In genomic region chr2:165563298-165564058, GRCm38 (mm10) we compare ENCODE assay signal across 8 mouse cellular contexts. TPM values are rescaled to one million over a fixed set of nuclear protein-coding genes. Genes with fewer than 3 reads are reported as not detected.
A peak's percentile ranks its signal among the peaks of the same experiment; 100 is the strongest.
DNase-seq lines count a peak whose midpoint lies in the region; ATAC-seq and TF ChIP-seq lines count a peak whose summit lies in the region.

No protein-coding gene starts in this region.

- peak; percentile 17 for DNase-seq in right cerebral cortex, postnatal 14 days
- no peak for DNase-seq in right cerebral cortex, postnatal 36 days (ENCODE audit: low spot score in 2 of 2)
- DNase-seq in embryonic facial prominence, embryonic 11.5 days (ENCODE audit: low spot score) = peak; percentile 58
- DNase-seq in hindbrain, postnatal 0 days (ENCODE audit: low spot score) = peak; percentile 73
- DNase-seq in neural tube, embryonic 10.5 days (ENCODE audit: extremely low spot score, low spot score) = peak; percentile 66
- no peak for DNase-seq in left cerebral cortex, adult 18-20 months (ENCODE audit: low spot score in 2 of 2)

- peak; percentile 30; the same call in 1 of the 2 replicates for ATAC-seq in embryonic facial prominence, embryonic 11.5 days (replicated peaks; ENCODE audit: insufficient number of reproducible peaks, low FRiP score, low TSS enrichment, low read depth)
- ATAC-seq in hindbrain, postnatal 0 days = peak; percentile 76
- ATAC-seq in liver, embryonic 12.5 days = no peak
- no peak for ATAC-seq in megakaryocyte-erythroid progenitor cell, adult 5-6 weeks (replicated peaks; ENCODE audit: low FRiP score, low TSS enrichment, poor library complexity, severe bottlenecking)

- no peaks in the 10 kb centered on the region for H3K9me3 ChIP-seq in embryonic facial prominence, embryonic 11.5 days (replicated peaks; ENCODE audit: control insufficient read depth, low read length)
- no peaks in the 10 kb centered on the region for H3K9me3 ChIP-seq in hindbrain, postnatal 0 days (ENCODE audit: low read length)
- no peaks in the 10 kb centered on the region for H3K9me3 ChIP-seq in liver, embryonic 12.5 days (replicated peaks)

- peaks cover 16% of the 10 kb centered on the region for H3K27me3 ChIP-seq in embryonic facial prominence, embryonic 11.5 days (ENCODE audit: control insufficient read depth, insufficient read depth, low read length)
- no peaks in the 10 kb centered on the region; the same call in 1 of the 2 replicates for H3K27me3 ChIP-seq in hindbrain, postnatal 0 days (ENCODE audit: insufficient read depth, low read length)
- H3K27me3 ChIP-seq in liver, embryonic 12.5 days (replicated peaks) = peaks cover 58% of the 10 kb centered on the region

- under 1% methylated on average over 49 of the region's 52 CpGs for WGBS in embryonic facial prominence, embryonic 11.5 days
- WGBS in hindbrain, postnatal 0 days = under 1% methylated on average over 49 of the region's 52 CpGs
- WGBS in liver, embryonic 12.5 days (ENCODE audit: insufficient replicate concordance) = 4% methylated on average over 52 of the region's 52 CpGs

- H3K36me3 ChIP-seq in embryonic facial prominence, embryonic 11.5 days (replicated peaks; ENCODE audit: control insufficient read depth, insufficient read depth, low read depth, low read length) = no peaks in the 10 kb centered on the region
- no peaks in the 10 kb centered on the region for H3K36me3 ChIP-seq in hindbrain, postnatal 0 days (ENCODE audit: insufficient read depth, low read length)
- H3K36me3 ChIP-seq in liver, embryonic 12.5 days = no peaks in the 10 kb centered on the region

- no peak for TF ChIP-seq CTCF in hindbrain, postnatal 0 days (IDR thresholded peaks at IDR 0.05; ENCODE audit: low read depth)

- H3K4me2 ChIP-seq in embryonic facial prominence, embryonic 11.5 days (ENCODE audit: low read depth, low read length) = peak overlapping the region; percentile 82
- peak overlapping the region; percentile 80 for H3K4me2 ChIP-seq in hindbrain, postnatal 0 days (ENCODE audit: low read depth, low read length)
- H3K4me2 ChIP-seq in liver, embryonic 12.5 days = peak overlapping the region; percentile 64

- peak overlapping the region; percentile 36 for H3K4me3 ChIP-seq in embryonic facial prominence, embryonic 11.5 days (ENCODE audit: low read depth, low read length)
- peak overlapping the region; percentile 42 for H3K4me3 ChIP-seq in hindbrain, postnatal 0 days (ENCODE audit: low read length)
- H3K4me3 ChIP-seq in liver, embryonic 12.5 days = peak overlapping the region; percentile 37

- H3K4me1 ChIP-seq in embryonic facial prominence, embryonic 11.5 days (ENCODE audit: control insufficient read depth, insufficient read depth, low read length) = peaks cover 4% of the 10 kb centered on the region; the same call in 1 of the 2 replicates
- H3K4me1 ChIP-seq in hindbrain, postnatal 0 days (ENCODE audit: insufficient read depth, low read length) = peaks cover 7% of the 10 kb centered on the region
- peaks cover 7% of the 10 kb centered on the region; the same call in 1 of the 2 replicates for H3K4me1 ChIP-seq in liver, embryonic 12.5 days

- no peak overlapping the region for H3K27ac ChIP-seq in embryonic facial prominence, embryonic 11.5 days (replicated peaks; ENCODE audit: low read depth, low read length)
- H3K27ac ChIP-seq in hindbrain, postnatal 0 days = no peak overlapping the region
- no peak overlapping the region for H3K27ac ChIP-seq in liver, embryonic 12.5 days

- H3K9ac ChIP-seq in embryonic facial prominence, embryonic 11.5 days (replicated peaks; ENCODE audit: low read length) = peak overlapping the region; percentile 44
- H3K9ac ChIP-seq in hindbrain, postnatal 0 days (replicated peaks; ENCODE audit: low read length) = peak overlapping the region; percentile 51
- H3K9ac ChIP-seq in liver, embryonic 12.5 days = no peak overlapping the region

RNA-seq across cellular contexts. Expression of gene Eya2, which starts 31.4 kb away (rescaled TPM):
- polyA plus RNA-seq in embryonic facial prominence, embryonic 11.5 days (2014; fragmentation: Nextera tagmentation; extraction: Ambion mirVana) = 27.2 and 32.0 TPM in 2 replicates
- 12.1 and 20.1 TPM in 2 replicates for total RNA-seq in hindbrain, postnatal 0 days (2014; rRNA removed)
- 9.9 and 10.0 TPM in 2 replicates for polyA plus RNA-seq in hindbrain, postnatal 0 days (2015; fragmentation: Nextera tagmentation; extraction: Ambion mirVana)
- 0.07 and 0.36 TPM in 2 replicates for polyA plus RNA-seq in liver, embryonic 12.5 days (2016; fragmentation: Nextera tagmentation; extraction: Ambion mirVana)
- 1 to 10 TPM; 2.1 to 3.5 TPM for total RNA-seq in left cerebral cortex, adult 18-20 months (2021)
- 1.6 and 3.9 TPM in 2 replicates for total RNA-seq in megakaryocyte-erythroid progenitor cell, adult 5-6 weeks (2014; fragmentation: Nextera tagmentation)
- total RNA-seq in megakaryocyte-erythroid progenitor cell, adult 5-6 weeks (2017) = 4.8 and 12.9 TPM in 2 replicates

RNA-seq across cellular contexts. Expression of gene Slc2a10, which starts 59.9 kb away (rescaled TPM):
- 2.8 and 3.8 TPM in 2 replicates for polyA plus RNA-seq in embryonic facial prominence, embryonic 11.5 days (2014; fragmentation: Nextera tagmentation; extraction: Ambion mirVana)
- total RNA-seq in hindbrain, postnatal 0 days (2014; rRNA removed) = 4.5 and 4.9 TPM in 2 replicates
- polyA plus RNA-seq in hindbrain, postnatal 0 days (2015; fragmentation: Nextera tagmentation; extraction: Ambion mirVana) = 2.8 and 3.1 TPM in 2 replicates
- 0.72 and 1.1 TPM in 2 replicates for polyA plus RNA-seq in liver, embryonic 12.5 days (2016; fragmentation: Nextera tagmentation; extraction: Ambion mirVana)
- under 1 TPM; 0.87 to 0.95 TPM for total RNA-seq in left cerebral cortex, adult 18-20 months (2021)
- total RNA-seq in megakaryocyte-erythroid progenitor cell, adult 5-6 weeks (2014; fragmentation: Nextera tagmentation) = not detected in 2 replicates
- total RNA-seq in megakaryocyte-erythroid progenitor cell, adult 5-6 weeks (2017) = not detected in 2 replicates

Comparison
In these comparisons a context has a peak if more than half of its experiments do, and no peak if none do; other contexts are left out.
1. DNase-seq: peak in right cerebral cortex, postnatal 14 days (single experiment), embryonic facial prominence, embryonic 11.5 days (single experiment), hindbrain, postnatal 0 days (single experiment) and neural tube, embryonic 10.5 days (single experiment); none in right cerebral cortex, postnatal 36 days (0 of 2) and left cerebral cortex, adult 18-20 months (0 of 2).
2. ATAC-seq: peak in embryonic facial prominence, embryonic 11.5 days (single experiment) and hindbrain, postnatal 0 days (single experiment); none in liver, embryonic 12.5 days (single experiment) and megakaryocyte-erythroid progenitor cell, adult 5-6 weeks (single experiment).
3. Peak in every context shown above with its lines, with median percentiles within 50 percentile points of each other: H3K4me2 ChIP-seq and H3K4me3 ChIP-seq.